Mouse (Mus musculus) monocyte, adult 2 months (primary cell): ENCODE measurements around the gene Kcnh5.

Experiments
- DNase-seq, 2 experiments: peaks; one replicate each; pipeline ENCODE4 v3.0.0; 2022; ENCODE audit warnings: low spot score in 2 of 2, low read depth in 1 of 2

Gene Kcnh5

GRCm38 (mm10) chr12:75176691-75177645 lies at the start of gene Kcnh5:
Kcnh5 (minus strand) TSS chr12:75177332.
- DNase-seq: no peak

- DNase-seq: no peak
Measured at GRCm38 (mm10) chr12:75223966-75224365, 46.8 kb upstream of the Kcnh5 start.

- DNase-seq: no peak
Measured at GRCm38 (mm10) chr12:75189413-75189812, 12.3 kb upstream of the Kcnh5 start.

- DNase-seq: no peak
Measured at GRCm38 (mm10) chr12:75182646-75183045, 5.5 kb upstream of the Kcnh5 start.

GRCm38 (mm10) chr12:75179491-75179890 lies 2.4 kb upstream of the Kcnh5 start:
- no peak for DNase-seq

GRCm38 (mm10) chr12:75177646-75178030 lies 506 bp upstream of the Kcnh5 start:
- DNase-seq: no peak

GRCm38 (mm10) chr12:75175931-75176565 lies 1.1 kb downstream of the Kcnh5 start:
- no peak for DNase-seq

GRCm38 (mm10) chr12:75170970-75171369 lies 6.2 kb downstream of the Kcnh5 start:
- DNase-seq: no peak

- DNase-seq: no peak
Measured at GRCm38 (mm10) chr12:75153076-75153568, 24.0 kb downstream of the Kcnh5 start.

GRCm38 (mm10) chr12:75139792-75140191 lies 37.3 kb downstream of the Kcnh5 start:
- no peak for DNase-seq

- DNase-seq: no peak
Measured at GRCm38 (mm10) chr12:75091921-75092320, 85.2 kb downstream of the Kcnh5 start.

GRCm38 (mm10) chr12:75090957-75091356 lies 86.2 kb downstream of the Kcnh5 start:
- no peak for DNase-seq

GRCm38 (mm10) chr12:75077175-75077574 lies 100.0 kb downstream of the Kcnh5 start:
- no peak for DNase-seq

GRCm38 (mm10) chr12:75071043-75071442 lies 106.1 kb downstream of the Kcnh5 start:
- DNase-seq: no peak

GRCm38 (mm10) chr12:75062571-75062970 lies 114.6 kb downstream of the Kcnh5 start:
- no peak for DNase-seq

GRCm38 (mm10) chr12:75061731-75062130 lies 115.4 kb downstream of the Kcnh5 start:
- no peak for DNase-seq

- no peak for DNase-seq
Measured at GRCm38 (mm10) chr12:75053731-75054130, 123.4 kb downstream of the Kcnh5 start.

GRCm38 (mm10) chr12:75036694-75037093 lies 140.4 kb downstream of the Kcnh5 start:
- no peak for DNase-seq

GRCm38 (mm10) chr12:75031970-75032864 lies 144.9 kb downstream of the Kcnh5 start:
- no peak for DNase-seq

GRCm38 (mm10) chr12:74971187-74971586 lies 205.9 kb downstream of the Kcnh5 start:
- no peak for DNase-seq

GRCm38 (mm10) chr12:74969420-74969819 lies 207.7 kb downstream of the Kcnh5 start:
- DNase-seq: no peak
